Mouse (Mus musculus): Measurements from ENCODE around the gene Guca2a. TPM values are rescaled to one million over a fixed set of nuclear protein-coding genes. Genes with fewer than 3 reads are reported as not detected.

Guca2a gene
- polyA plus RNA-seq (2015; fragmentation: Illumina TruSeq; extraction: RNeasy Lipid Tissue Mini Kit (QIAGEN cat#74804); ENCODE audit: low read depth, low replicate concordance), result not detected

DNA sequence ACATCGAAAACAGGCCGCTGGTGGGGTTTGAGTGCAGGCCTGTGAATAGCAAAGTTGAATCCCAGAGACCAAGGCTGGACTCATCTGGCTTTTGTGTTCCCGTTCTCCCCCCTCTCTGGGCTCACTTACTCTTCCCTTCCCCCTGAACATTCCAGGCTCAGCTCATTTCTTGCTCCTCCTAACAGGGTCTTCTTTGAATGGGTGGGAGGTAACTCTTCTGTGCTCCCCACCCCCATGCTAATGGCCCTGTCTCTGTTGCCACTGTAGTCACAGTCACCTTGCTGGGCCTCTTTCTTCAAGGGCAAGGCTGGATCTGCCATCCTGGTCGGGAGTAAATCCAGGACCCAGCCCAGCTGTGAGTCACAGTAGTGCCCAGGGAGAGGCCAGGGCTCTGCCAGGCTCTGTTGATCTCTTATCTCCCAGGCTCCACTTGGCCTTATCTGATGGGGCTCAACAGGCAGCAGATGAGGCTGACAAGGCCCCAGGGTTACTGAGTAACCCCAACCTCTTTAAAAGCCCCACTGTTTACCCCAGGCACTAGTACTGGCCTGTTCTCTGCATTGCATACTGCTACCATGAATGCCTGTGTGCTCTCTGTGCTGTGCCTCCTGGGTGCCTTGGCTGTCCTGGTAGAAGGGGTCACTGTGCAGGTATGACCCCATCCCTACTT is at the start of gene Guca2a:
Guca2a (plus strand) TSS at position 529 of the 670 bp plus-strand sequence.

GRCm38 (mm10) chr4:119658731-119659130 is 21.2 kb downstream of the Guca2a start, which contains the start of gene Guca2b:
TSS of gene Guca2b (minus strand) at chr4:119658954.

Other genes with a start within 250 kb of the Guca2a start
- gene Ccdc30, start 222.2 kb upstream of the Guca2a start, polyA plus RNA-seq (2015; fragmentation: Illumina TruSeq; extraction: RNeasy Lipid Tissue Mini Kit (QIAGEN cat#74804); ENCODE audit: low read depth, low replicate concordance), result 14.5 TPM
- 13.5 TPM for gene Ppcs, start 215.3 kb upstream of the Guca2a start, polyA plus RNA-seq (2015; fragmentation: Illumina TruSeq; extraction: RNeasy Lipid Tissue Mini Kit (QIAGEN cat#74804); ENCODE audit: low read depth, low replicate concordance)
- gene Zmynd12, start 214.9 kb upstream of the Guca2a start, polyA plus RNA-seq (2015; fragmentation: Illumina TruSeq; extraction: RNeasy Lipid Tissue Mini Kit (QIAGEN cat#74804); ENCODE audit: low read depth, low replicate concordance), result 1.3 TPM
- gene Rimkla, start 145.1 kb upstream of the Guca2a start, polyA plus RNA-seq (2015; fragmentation: Illumina TruSeq; extraction: RNeasy Lipid Tissue Mini Kit (QIAGEN cat#74804); ENCODE audit: low read depth, low replicate concordance), result 13.1 TPM
- 35.2 TPM for gene Foxj3, start 100.7 kb upstream of the Guca2a start, polyA plus RNA-seq (2015; fragmentation: Illumina TruSeq; extraction: RNeasy Lipid Tissue Mini Kit (QIAGEN cat#74804); ENCODE audit: low read depth, low replicate concordance)
- gene Frg2f1, start 98.2 kb upstream of the Guca2a start, polyA plus RNA-seq (2015; fragmentation: Illumina TruSeq; extraction: RNeasy Lipid Tissue Mini Kit (QIAGEN cat#74804); ENCODE audit: low read depth, low replicate concordance), result 16.1 TPM
- not detected for gene Guca2b, start 21.2 kb downstream of the Guca2a start, polyA plus RNA-seq (2015; fragmentation: Illumina TruSeq; extraction: RNeasy Lipid Tissue Mini Kit (QIAGEN cat#74804); ENCODE audit: low read depth, low replicate concordance)
- gene Hivep3, start 96.1 kb downstream of the Guca2a start, polyA plus RNA-seq (2015; fragmentation: Illumina TruSeq; extraction: RNeasy Lipid Tissue Mini Kit (QIAGEN cat#74804); ENCODE audit: low read depth, low replicate concordance), result 30.7 TPM

All from brain, adult 10 weeks (tissue).